Mouse (Mus musculus) left cerebral cortex, postnatal 10 days (tissue): ENCODE data around the gene Rnf151. TPM values are rescaled to one million over a fixed set of nuclear protein-coding genes. Genes with fewer than 3 reads are reported as not detected.
"Not testable (repeated sequence)": the region's sequence is repeated elsewhere in the genome, so short reads cannot be mapped to it uniquely, and the experiment has no call there.

Experiments
- DNase-seq, 2 experiments: peaks; one replicate each; pipeline ENCODE4 v3.0.0; 2021 to 2022; ENCODE audit warnings: low spot score in 2 of 2, mixed read lengths in 1 of 2; ENCODE audit errors: extremely low spot score in 1 of 2
- intact Hi-C: fragments of 180-260 bp; cut with DNase I; formaldehyde crosslinking; loops from one replicate; pipeline ENCODE4 v1.15.1; 2025
- total RNA-seq, 2 experiments: library from RNA; stranded (reverse); gene quantifications; 2 replicates each; pipeline ENCODE4 v1.2.3; 2021

Gene Rnf151
- total RNA-seq, 2 experiments from 2014 or later: 0.69 TPM; not detected in 1

DNA sequence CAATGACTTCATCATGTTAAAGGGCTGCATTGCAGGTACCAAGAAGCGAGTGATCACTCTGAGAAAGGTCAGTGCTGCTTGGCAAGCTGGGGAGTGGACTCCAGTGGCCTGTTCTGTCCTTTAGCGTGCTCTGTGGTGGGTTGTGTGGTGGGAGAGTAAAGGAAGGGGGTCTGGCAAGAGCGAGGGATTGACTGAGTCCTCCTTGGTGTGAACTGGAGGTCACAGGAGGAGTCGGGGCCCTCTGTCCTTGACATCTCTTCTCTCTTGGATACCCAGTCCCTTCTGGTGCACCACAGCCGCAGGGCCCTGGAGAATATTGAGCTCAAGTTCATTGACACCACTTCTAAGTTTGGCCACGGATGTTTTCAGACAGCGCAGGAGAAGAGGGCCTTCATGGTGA is 17.6 kb upstream of the Rnf151 start:
- DNase-seq: no peak
- intact Hi-C loops: loop anchor here (5.0 kb wide), 1 partner anchor 147 kb away; no protein-coding TSS in a partner anchor

DNA sequence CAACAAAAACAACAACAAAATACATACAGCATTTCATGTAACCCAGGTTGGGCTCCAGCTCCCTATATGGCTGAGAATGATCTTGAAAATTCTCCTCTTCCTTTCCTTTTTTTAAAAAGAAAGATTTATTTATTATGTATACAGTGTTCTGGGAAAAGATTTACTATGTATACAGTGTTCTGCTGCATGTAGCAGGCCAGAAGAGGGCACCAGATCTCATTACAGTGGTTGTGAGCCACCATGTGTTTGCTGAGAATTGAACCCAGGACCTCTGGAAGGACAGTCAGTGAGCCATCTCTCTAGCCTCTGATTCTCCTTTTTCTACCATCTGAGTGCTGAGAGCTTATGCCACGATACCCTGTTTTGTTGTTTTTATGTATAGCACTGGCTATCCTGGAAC is 16.6 kb upstream of the Rnf151 start:
- intact Hi-C loops: no loop called here
- no peak for DNase-seq

DNA sequence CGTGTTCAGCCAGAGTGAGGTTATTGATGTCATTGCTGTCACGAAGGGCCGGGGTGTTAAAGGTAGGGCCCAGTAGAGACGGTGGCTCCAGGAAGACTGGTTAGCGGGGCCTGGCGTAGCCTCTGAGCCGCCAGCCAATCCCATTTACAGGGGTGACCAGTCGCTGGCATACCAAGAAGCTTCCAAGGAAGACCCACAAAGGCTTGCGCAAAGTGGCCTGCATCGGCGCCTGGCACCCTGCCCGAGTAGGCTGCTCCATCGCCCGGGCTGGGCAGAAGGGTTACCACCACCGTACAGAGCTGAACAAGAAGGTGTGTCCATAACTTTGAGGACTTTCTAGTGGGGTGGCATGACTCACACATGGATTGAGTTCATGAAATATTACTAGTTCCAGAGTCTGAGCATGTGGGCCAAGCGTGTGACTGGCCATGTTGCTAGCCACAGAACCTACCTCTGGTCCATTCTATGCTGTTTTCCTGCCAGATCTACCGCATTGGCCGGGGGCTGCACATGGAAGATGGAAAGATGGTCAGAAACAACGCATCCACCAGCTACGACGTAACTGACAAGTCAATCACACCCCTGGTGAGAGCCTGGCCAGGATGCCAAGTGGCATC is 15.7 kb upstream of the Rnf151 start:
- intact Hi-C loops: no loop called here

DNA sequence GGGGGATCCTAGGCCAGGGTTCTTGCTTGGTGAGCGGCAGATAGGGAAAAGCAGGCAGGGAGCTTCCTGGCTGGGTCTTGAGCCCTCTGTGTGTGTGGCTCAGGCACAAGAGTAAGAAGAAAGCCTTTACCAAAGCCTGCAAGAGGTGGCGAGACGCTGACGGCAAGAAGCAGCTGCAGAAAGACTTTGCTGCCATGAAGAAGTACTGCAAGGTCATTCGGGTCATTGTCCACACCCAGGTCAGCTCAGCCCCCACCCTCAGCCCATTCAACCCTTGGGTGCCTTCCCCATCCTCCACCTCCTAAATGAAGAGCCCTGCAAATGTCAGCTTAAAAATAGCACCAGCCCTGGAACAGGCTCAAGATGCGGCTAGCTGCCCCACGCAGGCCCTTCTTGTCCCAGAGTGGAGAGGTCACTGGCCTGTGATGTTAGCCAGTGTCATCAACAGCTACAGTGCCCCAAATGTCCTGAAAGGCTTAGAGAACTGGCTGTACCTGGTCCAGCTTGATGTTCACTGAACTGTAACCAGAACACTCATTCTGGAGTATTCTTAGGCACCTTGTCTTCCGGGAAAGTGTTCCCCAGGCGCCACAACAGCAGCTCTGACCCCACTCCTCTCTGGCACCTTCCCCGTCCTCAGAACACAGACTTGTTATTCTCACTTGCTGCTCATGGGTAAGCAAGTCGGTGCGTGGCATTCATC is 14.5 kb upstream of the Rnf151 start:
- intact Hi-C loops: no loop called here
- DNase-seq: no peak

More for the DNA sequence above, 15.7 kb upstream of the Rnf151 start:
- DNase-seq: no peak

DNA sequence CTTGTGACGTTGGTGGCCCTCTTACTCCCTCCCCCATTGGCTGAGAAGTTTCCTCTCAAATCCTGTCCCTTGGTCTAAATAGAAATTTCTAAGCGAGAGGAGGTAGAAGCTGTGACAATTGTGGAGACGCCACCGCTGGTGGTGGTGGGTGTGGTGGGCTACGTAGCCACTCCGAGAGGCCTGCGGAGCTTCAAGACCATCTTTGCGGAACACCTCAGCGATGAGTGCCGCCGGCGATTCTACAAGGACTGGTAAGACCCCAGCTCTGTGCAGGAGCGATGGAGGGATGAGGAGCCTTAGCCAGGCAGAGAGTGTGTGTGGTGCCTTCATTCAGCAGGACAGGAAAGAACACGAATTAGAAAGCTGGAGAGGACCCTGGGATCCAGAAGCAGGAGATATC is 12.9 kb upstream of the Rnf151 start:
- no peak for DNase-seq
- intact Hi-C loops: no loop called here

DNA sequence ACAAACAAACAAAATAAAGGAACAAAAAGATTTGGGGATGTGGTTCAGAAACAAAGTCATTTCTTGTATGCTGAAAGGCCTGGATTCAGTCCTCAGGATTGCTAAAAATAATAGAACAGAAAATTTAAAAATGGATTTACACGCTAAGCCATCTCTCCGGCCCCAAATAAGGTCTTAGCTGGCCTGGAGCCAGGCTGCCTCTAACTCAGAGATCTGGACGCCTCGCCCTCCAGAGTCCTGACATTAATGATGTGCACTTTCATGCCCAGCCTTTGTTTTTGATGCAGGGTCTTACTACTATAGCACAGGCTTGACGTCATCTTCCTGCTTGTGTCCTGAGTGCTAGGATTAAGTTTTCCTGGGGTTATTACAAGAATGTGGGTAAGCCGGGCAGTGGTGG is 11.2 kb upstream of the Rnf151 start:
- no peak for DNase-seq
- intact Hi-C loops: no loop called here

DNA sequence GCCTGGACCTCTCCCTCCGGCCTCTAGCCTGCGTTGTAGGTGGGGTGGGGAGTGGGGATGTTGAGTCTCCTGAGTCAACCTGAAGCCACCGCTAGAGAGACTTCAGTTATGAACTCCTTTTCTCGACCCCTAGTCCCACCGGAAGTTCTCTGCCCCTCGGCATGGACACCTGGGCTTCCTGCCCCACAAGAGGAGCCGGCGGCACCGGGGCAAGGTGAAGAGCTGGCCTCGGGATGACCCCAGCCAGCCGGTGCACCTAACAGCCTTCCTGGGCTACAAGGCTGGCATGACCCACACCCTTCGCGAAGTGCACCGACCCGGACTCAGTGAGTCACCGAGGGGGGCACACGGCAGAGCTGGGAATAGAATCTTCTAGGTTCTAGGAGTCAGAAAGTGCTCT is 10.3 kb upstream of the Rnf151 start:
- DNase-seq: no peak

DNA sequence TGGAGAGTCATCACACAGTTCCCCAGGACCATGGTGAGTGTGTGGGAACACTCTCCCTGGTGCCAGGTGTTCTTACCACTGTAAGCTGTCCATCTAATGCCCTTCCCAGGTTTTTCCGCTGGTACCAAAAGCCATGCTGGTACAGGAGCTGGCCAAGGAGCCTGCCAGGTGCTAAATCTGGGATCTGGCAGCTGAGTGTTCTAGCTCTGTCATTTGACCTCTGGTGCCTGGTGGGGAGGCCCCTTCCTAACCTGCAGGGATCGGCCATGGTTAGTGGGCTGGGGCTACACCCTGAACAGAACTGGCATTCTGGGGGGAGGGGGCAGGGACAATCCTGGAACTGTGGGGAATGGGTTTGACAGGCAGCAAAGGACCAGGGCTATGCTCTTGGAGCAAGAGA is 9.8 kb upstream of the Rnf151 start, which contains the start of gene Rpl3l:
TSS of gene Rpl3l (plus strand) at position 203 of the 400 bp plus-strand sequence.
- intact Hi-C loops: no loop called here
- DNase-seq: no peak

More for the DNA sequence above, 10.3 kb upstream of the Rnf151 start:
- intact Hi-C loops: no loop called here

DNA sequence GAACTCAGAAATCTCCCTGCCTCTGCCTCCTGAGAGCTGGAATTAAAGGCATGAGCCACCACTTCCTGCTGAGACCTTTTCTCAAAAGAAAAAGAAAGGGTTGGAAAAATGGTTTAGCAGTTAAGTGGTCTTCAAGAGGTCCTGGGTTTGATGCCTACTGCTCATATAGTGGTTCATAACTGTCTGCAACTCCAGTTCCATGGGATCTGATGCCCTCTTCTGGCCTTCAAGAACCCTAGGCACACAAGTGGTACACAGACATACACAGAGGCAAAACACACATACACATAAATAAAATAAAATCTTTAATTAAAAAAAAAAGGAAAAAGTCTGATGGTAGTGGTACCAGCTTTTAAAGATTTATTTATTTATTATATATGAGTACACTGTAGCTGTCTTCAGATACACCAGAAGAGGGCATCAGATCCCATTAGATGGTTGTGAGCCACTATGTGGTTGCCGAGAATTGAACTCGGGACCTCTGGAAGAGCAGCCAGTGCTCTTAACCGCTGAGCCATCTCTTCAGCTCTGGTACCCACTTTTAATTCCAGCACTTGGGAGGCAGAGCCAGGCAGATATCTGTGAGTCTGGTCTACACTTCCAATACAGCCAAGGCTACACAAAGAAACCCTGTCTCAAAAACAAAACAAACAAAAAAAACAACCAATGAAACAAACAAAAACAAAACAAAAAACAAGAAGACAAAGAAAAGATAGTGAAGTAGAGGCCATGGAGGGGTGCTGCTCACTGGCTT is 8.0 kb upstream of the Rnf151 start:
- no peak for DNase-seq
- intact Hi-C loops: no loop called here

DNA sequence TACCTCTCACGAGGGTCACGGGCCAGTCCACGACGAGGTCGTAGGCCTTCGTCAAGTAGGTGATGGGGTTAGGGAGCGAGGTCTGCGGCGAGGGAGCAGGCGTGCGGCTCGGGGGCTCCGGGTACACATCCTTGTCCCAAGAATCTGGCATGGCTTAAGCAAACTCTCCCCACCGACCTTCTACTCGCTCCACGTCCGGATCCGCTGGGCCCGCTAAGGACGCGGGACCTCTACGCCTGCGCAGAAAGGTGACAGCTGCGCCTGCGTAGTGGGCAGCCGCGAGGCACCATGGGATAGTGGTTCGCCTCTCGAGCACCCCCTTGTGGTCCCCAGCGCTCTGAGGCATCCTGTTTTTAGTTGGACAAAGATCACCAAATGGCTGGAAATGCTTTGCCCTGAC is 6.3 kb upstream of the Rnf151 start, which contains the start of gene Ndufb10:
TSS of gene Ndufb10 (minus strand) at position 295 of the 400 bp plus-strand sequence.
- DNase-seq: peak; percentile 94 to 96
- intact Hi-C loops: no loop called here

DNA sequence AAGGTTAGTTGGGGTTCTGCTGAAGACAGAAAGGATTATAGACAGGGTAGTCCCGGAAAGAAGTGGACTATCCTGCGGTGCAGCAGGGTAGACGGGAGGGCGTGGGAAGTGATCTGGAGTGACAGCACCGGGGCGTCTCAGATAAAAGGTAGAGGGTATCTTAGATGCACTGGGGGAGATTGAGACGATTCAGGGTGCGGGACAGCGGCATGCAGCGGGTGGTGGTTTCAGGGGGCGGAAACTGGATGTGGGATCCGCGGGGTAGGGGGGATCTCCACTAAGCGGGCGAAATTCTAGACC is 6.0 kb upstream of the Rnf151 start:
- intact Hi-C loops: no loop called here
- no peak for DNase-seq

DNA sequence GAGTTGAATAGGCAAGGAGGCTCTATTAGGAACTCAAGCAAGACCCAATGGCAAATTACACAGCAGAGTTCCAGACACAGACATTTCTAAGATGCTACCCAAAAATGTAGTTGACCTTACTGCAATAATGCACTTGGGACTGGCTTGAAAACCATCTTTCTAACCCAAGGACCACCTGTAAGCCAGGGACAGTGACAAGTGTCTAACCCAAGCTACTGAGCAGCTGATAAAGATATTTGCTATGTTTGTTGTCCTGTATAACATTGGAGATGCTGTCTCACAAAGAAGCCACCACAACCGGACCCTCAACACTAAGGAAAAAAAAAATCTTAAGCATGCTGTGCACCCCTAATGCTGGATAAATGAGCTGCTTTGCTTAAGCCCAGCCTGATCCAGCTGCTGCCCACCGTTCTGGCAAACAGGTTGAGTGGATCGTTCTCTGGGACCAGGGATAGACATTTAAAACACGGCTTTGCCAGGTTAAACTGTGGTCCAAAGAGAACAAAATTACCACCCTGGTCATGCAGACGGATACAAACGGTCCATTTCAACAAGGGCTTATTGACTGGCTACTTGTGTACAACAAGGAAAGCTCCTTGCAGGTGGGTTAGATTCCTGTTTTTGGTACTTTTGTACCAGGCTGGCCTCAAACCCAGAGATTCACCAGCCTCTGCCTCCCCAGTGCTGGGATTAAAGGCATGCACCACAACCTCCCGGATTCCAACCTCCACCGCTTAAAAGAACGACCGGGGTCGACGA is 5.4 kb upstream of the Rnf151 start:
- no peak for DNase-seq
- intact Hi-C loops: no loop called here

DNA sequence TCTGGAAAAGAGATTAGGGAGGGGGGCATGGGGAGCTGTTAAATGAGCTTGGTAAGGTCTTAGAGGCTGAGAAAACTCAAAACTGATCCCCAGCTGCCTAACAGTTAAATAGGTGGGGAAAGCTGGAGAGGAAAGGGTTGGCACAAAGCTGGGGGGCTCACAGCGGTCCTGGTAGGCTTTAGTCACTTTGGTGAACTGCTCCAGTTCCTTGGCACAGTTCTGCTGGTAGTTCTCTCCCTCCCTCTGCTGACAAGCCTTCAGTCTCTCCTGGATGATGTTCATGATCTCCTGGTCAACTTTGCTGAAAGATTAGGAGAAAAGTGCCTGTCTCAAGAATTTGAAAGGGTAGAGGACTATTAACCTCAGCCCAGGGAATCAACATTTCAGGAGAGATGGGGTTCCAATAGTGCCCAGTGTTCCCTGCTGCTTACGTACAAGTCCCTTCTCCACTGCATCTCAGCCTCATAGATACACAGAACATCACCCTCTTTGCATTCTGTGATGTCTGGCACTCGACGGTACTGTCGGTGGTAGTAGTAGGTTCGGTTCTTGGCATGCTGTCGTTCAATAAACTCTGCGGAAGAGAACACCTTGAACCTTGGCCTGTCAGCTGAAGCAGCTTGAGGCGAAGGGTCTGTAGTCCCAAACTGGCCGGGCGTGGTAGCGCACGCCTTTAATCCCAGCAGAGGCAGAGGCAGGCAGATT is 4.5 kb upstream of the Rnf151 start:
- intact Hi-C loops: no loop called here

DNA sequence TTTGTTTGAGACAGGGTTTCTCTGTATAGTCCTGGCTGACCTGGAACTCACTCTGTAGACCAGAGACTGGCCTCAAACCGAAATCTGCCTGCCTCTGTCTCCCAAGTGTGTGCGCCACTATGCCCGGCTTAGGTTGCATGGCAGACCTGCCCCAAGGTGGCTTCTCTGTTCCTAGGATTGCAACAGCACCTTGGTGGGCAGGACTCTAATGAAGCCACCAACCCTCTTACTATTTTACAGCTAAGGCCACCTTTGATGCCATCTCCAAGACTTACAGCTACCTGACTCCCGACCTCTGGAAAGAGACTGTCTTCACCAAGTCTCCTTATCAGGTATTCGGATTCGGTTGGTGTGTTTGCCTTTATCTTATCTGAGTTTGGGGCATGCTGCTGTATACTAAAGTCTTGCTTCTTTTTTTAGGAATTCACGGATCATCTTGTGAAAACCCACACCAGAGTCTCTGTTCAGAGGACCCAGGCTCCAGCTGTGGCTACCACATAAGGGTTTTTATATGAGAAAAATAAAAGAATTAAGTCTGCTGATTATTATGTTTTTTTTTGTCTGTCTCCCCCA is 3.6 kb upstream of the Rnf151 start:
- intact Hi-C loops, DNase-seq: not testable (repeated sequence)

More for the DNA sequence above, 4.5 kb upstream of the Rnf151 start:
- no peak for DNase-seq

DNA sequence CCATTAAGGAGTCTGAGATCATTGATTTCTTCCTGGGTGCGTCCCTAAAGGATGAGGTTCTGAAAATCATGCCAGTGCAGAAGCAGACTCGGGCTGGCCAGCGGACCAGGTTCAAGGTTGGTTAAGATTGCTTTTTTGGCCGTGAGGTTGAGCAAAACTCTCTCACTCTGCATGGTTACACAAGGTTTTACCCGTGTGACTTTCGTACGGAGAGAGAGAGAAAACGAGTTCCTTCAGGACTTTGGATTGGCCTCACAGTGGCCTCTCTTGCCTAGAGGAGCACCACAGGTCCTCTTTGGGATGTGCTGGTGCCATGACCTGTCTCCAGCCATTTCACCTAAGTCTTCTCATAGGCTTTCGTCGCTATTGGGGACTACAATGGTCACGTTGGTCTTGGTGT is 2.8 kb upstream of the Rnf151 start:
- intact Hi-C loops, DNase-seq: not testable (repeated sequence)

DNA sequence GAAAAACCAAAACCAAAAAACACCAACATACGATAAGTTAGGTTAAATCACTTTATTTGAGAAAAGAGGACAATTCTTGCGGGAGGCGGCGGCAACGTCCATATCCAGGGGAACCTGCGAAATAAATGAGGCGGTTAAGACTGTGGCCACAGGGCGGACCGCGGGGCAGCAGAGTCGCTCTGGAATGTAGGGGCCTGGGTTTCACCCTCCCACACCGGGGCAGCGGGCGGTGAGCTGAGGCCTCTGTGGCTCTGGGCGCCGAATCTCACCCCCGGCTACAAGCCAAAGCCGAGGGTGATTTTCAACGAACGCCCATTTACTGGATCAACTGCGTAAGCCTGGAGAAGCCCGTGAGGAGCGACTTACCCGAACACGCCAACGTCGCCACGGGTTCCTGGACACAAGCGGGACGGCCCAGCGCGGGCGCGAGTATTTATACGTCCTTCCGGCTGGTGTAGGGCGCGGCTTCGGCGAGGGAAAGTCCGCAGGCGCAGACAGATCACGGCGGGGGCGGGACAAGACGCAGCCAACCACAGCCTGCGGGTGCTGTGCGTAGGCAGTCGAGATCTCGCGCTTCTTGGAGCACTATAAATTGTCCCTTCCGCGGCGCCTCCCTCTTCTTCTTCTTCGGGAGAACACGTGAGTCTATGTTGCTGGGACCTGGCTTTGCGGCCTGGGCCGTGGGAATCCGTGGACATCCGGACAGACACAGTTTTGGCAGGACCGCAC is 1.8 kb upstream of the Rnf151 start:
- peak; percentile 99 to 100 for DNase-seq
- intact Hi-C loops: no loop called here

DNA sequence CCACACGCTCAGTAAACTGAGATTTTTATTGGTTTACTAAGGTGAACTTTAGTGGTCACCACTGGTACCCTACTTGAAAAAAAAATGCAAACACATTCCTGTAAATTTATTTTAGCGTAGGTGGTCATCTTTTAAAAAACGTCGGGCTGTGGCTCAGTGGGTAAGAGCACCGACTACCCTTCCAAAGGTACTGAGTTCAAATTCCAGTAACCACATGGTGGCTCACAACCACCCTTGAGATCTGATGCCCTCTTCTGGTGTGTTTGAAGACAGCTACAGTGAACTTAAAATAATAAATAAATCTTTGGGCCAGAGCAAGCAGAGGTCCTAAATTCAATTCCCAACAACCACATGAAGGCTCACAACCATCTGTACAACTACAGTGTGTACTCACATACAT is 1.1 kb upstream of the Rnf151 start:
- intact Hi-C loops, DNase-seq: not testable (repeated sequence)
